In genomic region chrX:53107127-53107526, GRCm38 (mm10) we compare ENCODE assay signal across 17 mouse cellular contexts.
"Had no signal": no experiment of that assay in that cellular context is flagged by ENCODE, and none has a peak within 500 bp of the region (broad histone marks: within the 10 kb centered on the region; RNA-seq: fewer than 3 reads in every experiment).

No protein-coding gene starts in this region.

- H3K27me3 ChIP-seq: liver, embryonic 13.5 days; liver, embryonic 15.5 days; midbrain, embryonic 13.5 days; midbrain, embryonic 15.5 days; neural tube, embryonic 12.5 days; stomach, embryonic 15.5 days had no signal

- H3K4me1 ChIP-seq: liver, embryonic 13.5 days; liver, embryonic 15.5 days; megakaryocyte, embryonic 14.5 days; midbrain, embryonic 13.5 days; midbrain, embryonic 15.5 days; neural tube, embryonic 12.5 days; stomach, embryonic 15.5 days had no signal

- ATAC-seq: liver, postnatal 0 days; midbrain, embryonic 13.5 days; midbrain, embryonic 15.5 days had no signal

- H3K36me3 ChIP-seq: liver, embryonic 13.5 days; liver, embryonic 15.5 days; midbrain, embryonic 13.5 days; midbrain, embryonic 15.5 days; neural tube, embryonic 12.5 days; stomach, embryonic 15.5 days had no signal

- H3K4me2 ChIP-seq: liver, embryonic 11.5 days; liver, embryonic 13.5 days; liver, embryonic 15.5 days; midbrain, embryonic 11.5 days; midbrain, embryonic 13.5 days; midbrain, embryonic 15.5 days; neural tube, embryonic 12.5 days; stomach, embryonic 15.5 days had no signal

- H3K4me3 ChIP-seq: liver, embryonic 13.5 days; liver, embryonic 15.5 days; megakaryocyte, embryonic 14.5 days; midbrain, embryonic 13.5 days; midbrain, embryonic 15.5 days; neural tube, embryonic 12.5 days; stomach, embryonic 15.5 days had no signal

- H3K27ac ChIP-seq: liver, embryonic 13.5 days; liver, embryonic 15.5 days; macrophage; midbrain, embryonic 13.5 days; midbrain, embryonic 15.5 days; neural tube, embryonic 12.5 days; stomach, embryonic 15.5 days; stomach, postnatal 0 days had no signal

- H3K9me3 ChIP-seq: liver, embryonic 13.5 days; liver, embryonic 15.5 days; megakaryocyte, embryonic 14.5 days; midbrain, embryonic 13.5 days; midbrain, embryonic 15.5 days; neural tube, embryonic 12.5 days; stomach, embryonic 15.5 days had no signal

- H3K9ac ChIP-seq: liver, embryonic 13.5 days; liver, embryonic 15.5 days; liver, postnatal 0 days; midbrain, embryonic 13.5 days; midbrain, embryonic 15.5 days; neural tube, embryonic 12.5 days; stomach, embryonic 15.5 days had no signal

- DNase-seq: liver; liver, embryonic 13.5 days; liver, postnatal 0 days; right cerebral cortex, postnatal 14 days; thymus, adult 2 months; thymus, postnatal 25 days; thymus, postnatal 4 days had no signal
